Mouse (Mus musculus): ENCODE data around the gene Itgb3. TPM values are rescaled to one million over a fixed set of nuclear protein-coding genes. Genes with fewer than 3 reads are reported as not detected.

The Itgb3 gene
- polyA plus RNA-seq (2014; fragmentation: Nextera tagmentation; extraction: Ambion mirVana): 1.5 and 1.7 TPM in 2 replicates

DNA sequence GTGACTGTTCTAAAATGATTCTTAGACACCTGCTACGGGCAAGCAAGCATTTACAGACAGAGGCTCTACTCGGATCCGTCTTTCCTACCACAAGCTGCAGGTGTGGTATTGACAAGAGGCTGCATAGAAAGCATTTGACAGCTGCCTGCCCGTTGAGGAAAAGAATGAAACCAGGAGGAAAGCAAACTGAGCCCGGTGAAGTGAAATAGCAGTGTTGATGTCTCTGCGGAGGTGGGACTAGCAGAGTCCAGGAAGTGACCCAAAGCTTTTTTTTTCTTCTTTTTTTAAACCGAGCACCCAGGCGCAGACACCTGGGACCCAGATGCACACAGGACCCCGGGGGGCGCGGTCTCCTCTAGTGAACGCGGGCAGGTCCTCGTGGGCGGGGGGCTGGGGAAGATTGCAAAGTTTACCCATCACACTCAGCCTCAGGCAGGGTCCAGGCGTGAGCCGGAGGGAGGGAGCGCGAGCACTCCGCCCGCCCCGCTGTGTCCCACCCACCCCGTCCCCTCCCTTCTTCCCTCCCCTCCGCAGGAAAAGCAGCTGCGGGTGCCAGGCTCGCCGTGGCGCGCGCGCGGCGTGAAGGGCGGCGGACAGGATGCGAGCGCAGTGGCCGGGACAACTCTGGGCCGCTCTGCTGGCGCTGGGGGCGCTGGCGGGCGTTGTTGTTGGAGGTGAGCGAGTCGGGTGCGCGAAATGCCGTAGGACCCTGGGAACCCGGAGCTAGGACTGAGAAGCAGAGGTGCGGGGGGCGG lies at the start of gene Itgb3:
Itgb3 (plus strand) TSS at position 510 of the 755 bp plus-strand sequence.
- Histone ChIP-seq H3K27me3 (ENCODE audit: control insufficient read depth, insufficient read depth, low read length) (peaks cover 18% of the 10 kb centered on the region), H3K4me1 (ENCODE audit: control insufficient read depth, insufficient read depth, low read length) (peaks cover 5% of the 10 kb centered on the region), H3K36me3 (ENCODE audit: control insufficient read depth, insufficient read depth, low read length) (no peaks in the 10 kb centered on the region), H3K9ac (ENCODE audit: low read length) (peak within 1 kb of the TSS; percentile 53), H3K4me3 (ENCODE audit: low read depth, low read length) (peak within 1 kb of the TSS; percentile 52), H3K27ac (ENCODE audit: low read depth, low read length) (no peak within 1 kb of the TSS), H3K9me3 (ENCODE audit: control insufficient read depth, low read length) (no peaks in the 10 kb centered on the region), H3K4me2 (peak within 1 kb of the TSS; percentile 96)
- ATAC-seq (ENCODE audit: low FRiP score): peak; percentile 89
- DNase-seq (ENCODE audit: low spot score, missing footprints): peak; percentile 97
- 1% methylated on average over 47 of the region's 51 CpGs for WGBS

DNA sequence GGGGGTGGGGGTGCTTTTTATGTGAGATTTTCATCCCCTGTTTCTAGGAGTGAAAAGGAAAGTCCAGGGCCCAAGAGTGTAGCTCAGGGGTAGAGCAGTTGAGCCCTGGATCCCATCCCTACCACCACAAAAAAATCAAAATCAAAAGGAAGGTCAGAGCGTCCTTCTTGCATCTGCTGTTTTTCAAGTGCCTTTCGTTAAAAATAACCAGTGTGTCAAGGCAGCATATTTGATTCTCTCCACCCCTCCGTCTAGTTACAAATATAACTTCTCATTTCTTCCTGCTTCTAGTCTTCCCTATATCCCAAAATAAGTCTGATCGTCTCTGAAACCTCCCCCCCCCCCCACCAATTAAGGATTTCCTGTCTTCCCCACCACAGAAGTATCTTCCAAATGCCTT lies 49.7 kb upstream of the Itgb3 start:
- DNase-seq (ENCODE audit: low spot score, missing footprints): no peak
- no peak overlapping the region for H3K4me3 ChIP-seq (ENCODE audit: low read depth, low read length)
- H3K36me3 ChIP-seq (ENCODE audit: control insufficient read depth, insufficient read depth, low read length): no peaks in the 10 kb centered on the region
- no peaks in the 10 kb centered on the region for H3K27me3 ChIP-seq (ENCODE audit: control insufficient read depth, insufficient read depth, low read length)
- no peak overlapping the region for H3K9ac ChIP-seq (ENCODE audit: low read length)
- WGBS: 86% methylated on average over 4 of the region's 4 CpGs
- no peaks in the 10 kb centered on the region for H3K9me3 ChIP-seq (ENCODE audit: control insufficient read depth, low read length)
- ATAC-seq (ENCODE audit: low FRiP score): no peak
- no peak overlapping the region for H3K27ac ChIP-seq (ENCODE audit: low read depth, low read length)
- no peaks in the 10 kb centered on the region for H3K4me1 ChIP-seq (ENCODE audit: control insufficient read depth, insufficient read depth, low read length)
- H3K4me2 ChIP-seq: no peak overlapping the region

DNA sequence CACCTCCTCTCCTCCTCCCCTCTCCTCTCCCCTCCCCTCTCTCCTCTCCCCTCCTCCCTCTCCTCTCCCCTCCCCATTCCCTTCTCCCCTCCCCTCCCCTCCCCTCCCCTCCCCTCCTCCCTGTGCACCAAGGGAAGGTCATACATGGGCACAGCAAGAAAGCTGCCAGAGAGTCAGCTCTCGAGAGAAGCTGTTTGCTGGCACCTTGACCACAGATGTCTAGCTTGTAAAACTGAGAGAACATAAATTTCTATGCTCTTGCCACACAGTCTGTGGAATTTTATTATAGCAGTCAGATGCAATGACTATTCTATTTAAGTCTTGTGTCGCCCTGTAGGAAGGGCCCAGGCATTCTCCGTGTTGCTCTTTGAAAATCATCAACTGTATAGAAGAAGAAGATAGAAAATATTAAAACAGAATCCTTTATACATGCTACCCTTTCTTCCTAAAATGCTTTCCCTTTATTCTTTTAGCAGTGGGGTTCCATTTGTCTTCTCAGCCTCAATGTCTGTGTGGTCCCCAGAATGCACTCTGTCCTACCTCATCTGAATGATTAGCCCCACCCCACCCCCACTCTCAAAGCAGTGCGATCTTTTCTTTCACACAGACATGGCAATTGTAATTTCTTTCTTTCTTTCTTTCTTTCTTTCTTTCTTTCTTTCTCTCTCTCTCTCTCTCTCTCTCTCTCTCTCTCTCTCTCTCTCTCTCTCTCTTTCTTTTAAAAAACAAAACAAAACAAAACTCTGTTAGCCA lies 49.0 kb upstream of the Itgb3 start:
- H3K27ac ChIP-seq (ENCODE audit: low read depth, low read length): no peak overlapping the region
- H3K9me3 ChIP-seq (ENCODE audit: control insufficient read depth, low read length): no peaks in the 10 kb centered on the region
- no peak overlapping the region for H3K9ac ChIP-seq (ENCODE audit: low read length)
- no peaks in the 10 kb centered on the region for H3K27me3 ChIP-seq (ENCODE audit: control insufficient read depth, insufficient read depth, low read length)
- H3K4me3 ChIP-seq (ENCODE audit: low read depth, low read length): no peak overlapping the region
- H3K4me2 ChIP-seq: no peak overlapping the region
- no peaks in the 10 kb centered on the region for H3K4me1 ChIP-seq (ENCODE audit: control insufficient read depth, insufficient read depth, low read length)
- no peak for DNase-seq (ENCODE audit: low spot score, missing footprints)
- ATAC-seq (ENCODE audit: low FRiP score): no peak
- WGBS: 64% methylated on average over 4 of the region's 4 CpGs
- no peaks in the 10 kb centered on the region for H3K36me3 ChIP-seq (ENCODE audit: control insufficient read depth, insufficient read depth, low read length)

DNA sequence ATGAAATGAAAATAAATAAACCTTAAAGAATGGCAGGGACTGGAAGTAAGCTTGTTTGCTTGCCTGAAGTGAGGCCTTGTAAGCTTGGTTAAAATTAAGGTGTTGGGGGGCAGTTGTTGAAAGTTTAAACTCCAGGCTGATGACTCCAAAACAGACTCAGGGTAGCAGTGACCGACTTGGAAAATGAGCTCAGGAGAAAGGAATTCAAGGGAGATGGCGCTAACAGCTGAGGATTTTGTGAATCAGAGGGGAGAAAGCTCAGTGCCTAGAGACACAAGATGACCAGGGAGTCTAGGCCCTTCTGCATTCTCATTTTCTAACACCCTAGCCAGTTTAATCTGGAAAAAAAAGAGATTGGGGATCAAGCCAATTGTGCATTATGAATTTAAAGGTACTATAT lies 46.8 kb upstream of the Itgb3 start:
- H3K4me1 ChIP-seq (ENCODE audit: control insufficient read depth, insufficient read depth, low read length): no peaks in the 10 kb centered on the region
- ATAC-seq (ENCODE audit: low FRiP score) (no peak), DNase-seq (ENCODE audit: low spot score, missing footprints) (no peak)
- 63% methylated on average over 2 of the region's 2 CpGs for WGBS
- H3K27me3 ChIP-seq (ENCODE audit: control insufficient read depth, insufficient read depth, low read length): no peaks in the 10 kb centered on the region
- no peak overlapping the region for H3K4me3 ChIP-seq (ENCODE audit: low read depth, low read length)
- no peaks in the 10 kb centered on the region for H3K36me3 ChIP-seq (ENCODE audit: control insufficient read depth, insufficient read depth, low read length)
- no peak overlapping the region for H3K27ac ChIP-seq (ENCODE audit: low read depth, low read length)
- H3K9me3 ChIP-seq (ENCODE audit: control insufficient read depth, low read length): no peaks in the 10 kb centered on the region
- H3K4me2 ChIP-seq: no peak overlapping the region
- H3K9ac ChIP-seq (ENCODE audit: low read length): no peak overlapping the region

DNA sequence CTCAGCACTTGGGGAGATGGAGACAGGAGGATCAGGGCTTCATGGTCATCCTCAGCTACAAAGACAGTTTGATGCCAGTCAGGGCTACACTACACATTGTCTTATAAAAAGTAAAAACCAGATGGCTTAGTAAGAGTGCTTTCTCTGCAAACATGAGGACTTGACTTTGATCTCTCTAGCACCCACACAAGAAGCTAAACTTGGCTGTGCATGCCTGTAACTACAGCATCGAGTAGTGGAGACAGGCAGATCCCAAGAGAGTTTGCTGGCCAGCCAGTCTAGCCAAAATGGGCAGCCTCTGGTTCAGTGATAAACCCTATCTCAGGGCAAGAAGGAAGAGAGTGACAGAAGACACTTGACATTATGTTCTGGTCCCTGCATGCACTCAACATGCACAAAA lies 44.3 kb upstream of the Itgb3 start:
- Histone ChIP-seq H3K36me3 (ENCODE audit: control insufficient read depth, insufficient read depth, low read length) (no peaks in the 10 kb centered on the region), H3K4me1 (ENCODE audit: control insufficient read depth, insufficient read depth, low read length) (no peaks in the 10 kb centered on the region), H3K27ac (ENCODE audit: low read depth, low read length) (no peak overlapping the region), H3K27me3 (ENCODE audit: control insufficient read depth, insufficient read depth, low read length) (no peaks in the 10 kb centered on the region), H3K4me2 (no peak overlapping the region), H3K9me3 (ENCODE audit: control insufficient read depth, low read length) (no peaks in the 10 kb centered on the region), H3K9ac (ENCODE audit: low read length) (no peak overlapping the region), H3K4me3 (ENCODE audit: low read depth, low read length) (no peak overlapping the region)
- WGBS: 83% methylated on average over 1 of the region's 1 CpGs
- ATAC-seq (ENCODE audit: low FRiP score) (no peak), DNase-seq (ENCODE audit: low spot score, missing footprints) (no peak)

DNA sequence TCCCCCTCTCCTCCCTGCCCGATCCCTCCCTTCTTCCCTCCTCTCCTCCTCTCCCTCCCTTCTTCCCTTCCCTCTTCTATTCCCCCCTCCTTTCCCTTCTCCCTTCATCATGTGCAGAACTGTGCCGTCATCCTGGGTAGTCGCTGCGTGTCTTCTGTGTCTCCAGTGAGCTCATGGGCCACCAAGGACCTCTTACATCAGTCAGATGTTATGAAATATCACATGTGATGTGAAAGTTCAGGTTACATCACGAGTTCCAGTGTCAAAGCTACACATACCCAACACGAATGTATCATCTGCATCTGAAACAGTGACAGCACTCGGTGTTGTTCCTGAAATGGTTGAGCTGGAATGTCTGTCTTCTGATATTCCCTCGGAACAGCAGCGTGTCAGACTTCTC lies 42.6 kb upstream of the Itgb3 start:
- no peak for ATAC-seq (ENCODE audit: low FRiP score)
- H3K9me3 ChIP-seq (ENCODE audit: control insufficient read depth, low read length): no peaks in the 10 kb centered on the region
- no peak overlapping the region for H3K4me2 ChIP-seq
- H3K4me1 ChIP-seq (ENCODE audit: control insufficient read depth, insufficient read depth, low read length): no peaks in the 10 kb centered on the region
- H3K4me3 ChIP-seq (ENCODE audit: low read depth, low read length): no peak overlapping the region
- no peak overlapping the region for H3K27ac ChIP-seq (ENCODE audit: low read depth, low read length)
- 87% methylated on average over 9 of the region's 9 CpGs for WGBS
- no peak overlapping the region for H3K9ac ChIP-seq (ENCODE audit: low read length)
- DNase-seq (ENCODE audit: low spot score, missing footprints): no peak
- H3K36me3 ChIP-seq (ENCODE audit: control insufficient read depth, insufficient read depth, low read length): no peaks in the 10 kb centered on the region
- H3K27me3 ChIP-seq (ENCODE audit: control insufficient read depth, insufficient read depth, low read length): no peaks in the 10 kb centered on the region

DNA sequence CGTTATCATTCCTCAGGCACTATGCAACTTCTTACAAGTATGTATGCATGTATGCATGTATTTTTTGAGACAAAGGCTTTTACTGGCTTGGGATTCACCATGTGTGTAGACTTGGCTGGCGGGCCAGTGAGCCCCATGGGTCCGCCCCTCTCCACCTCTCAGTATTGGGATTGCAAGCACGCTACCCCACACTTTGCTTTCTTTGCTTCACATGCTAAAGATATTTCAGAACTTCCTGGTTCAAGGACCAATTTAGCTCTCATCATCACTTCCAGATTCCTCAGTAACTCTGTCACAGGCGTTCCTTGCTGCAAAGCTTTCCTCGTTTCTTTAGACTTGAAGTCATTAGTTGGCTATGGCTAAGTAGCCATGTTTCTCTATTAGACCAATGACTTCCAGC lies 41.7 kb upstream of the Itgb3 start:
- H3K4me2 ChIP-seq: no peak overlapping the region
- no peak overlapping the region for H3K4me3 ChIP-seq (ENCODE audit: low read depth, low read length)
- WGBS: 90% methylated on average over 6 of the region's 6 CpGs
- H3K27ac ChIP-seq (ENCODE audit: low read depth, low read length): no peak overlapping the region
- DNase-seq (ENCODE audit: low spot score, missing footprints): no peak
- H3K27me3 ChIP-seq (ENCODE audit: control insufficient read depth, insufficient read depth, low read length): no peaks in the 10 kb centered on the region
- no peaks in the 10 kb centered on the region for H3K4me1 ChIP-seq (ENCODE audit: control insufficient read depth, insufficient read depth, low read length)
- no peaks in the 10 kb centered on the region for H3K36me3 ChIP-seq (ENCODE audit: control insufficient read depth, insufficient read depth, low read length)
- H3K9ac ChIP-seq (ENCODE audit: low read length): no peak overlapping the region
- H3K9me3 ChIP-seq (ENCODE audit: control insufficient read depth, low read length): no peaks in the 10 kb centered on the region
- no peak for ATAC-seq (ENCODE audit: low FRiP score)

DNA sequence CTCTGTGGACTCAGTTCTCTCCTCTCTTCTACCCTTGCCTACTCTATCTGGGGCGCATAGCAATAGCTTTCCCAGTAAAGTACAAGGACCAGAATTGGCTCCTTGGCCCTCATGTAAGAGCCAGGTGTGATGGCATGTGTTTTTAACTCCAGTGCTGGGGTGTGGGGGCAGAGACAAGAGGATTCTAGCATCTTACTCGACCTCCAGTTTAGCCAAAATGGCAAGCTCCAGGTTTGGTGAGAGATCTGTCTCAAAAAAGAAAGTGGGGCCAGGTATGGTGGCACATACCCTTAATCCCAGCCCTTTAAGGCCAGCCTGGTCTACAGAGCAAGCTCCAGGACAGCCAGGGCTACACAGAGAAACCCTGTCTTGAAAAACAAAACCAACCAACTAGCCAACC lies 41.0 kb upstream of the Itgb3 start:
- Histone ChIP-seq H3K9me3 (ENCODE audit: control insufficient read depth, low read length) (no peaks in the 10 kb centered on the region), H3K27ac (ENCODE audit: low read depth, low read length) (no peak overlapping the region), H3K9ac (ENCODE audit: low read length) (no peak overlapping the region), H3K36me3 (ENCODE audit: control insufficient read depth, insufficient read depth, low read length) (no peaks in the 10 kb centered on the region), H3K4me1 (ENCODE audit: control insufficient read depth, insufficient read depth, low read length) (no peaks in the 10 kb centered on the region), H3K4me2 (no peak overlapping the region), H3K27me3 (ENCODE audit: control insufficient read depth, insufficient read depth, low read length) (no peaks in the 10 kb centered on the region), H3K4me3 (ENCODE audit: low read depth, low read length) (no peak overlapping the region)
- WGBS: 82% methylated on average over 2 of the region's 2 CpGs
- DNase-seq (ENCODE audit: low spot score, missing footprints) (no peak), ATAC-seq (ENCODE audit: low FRiP score) (no peak)

DNA sequence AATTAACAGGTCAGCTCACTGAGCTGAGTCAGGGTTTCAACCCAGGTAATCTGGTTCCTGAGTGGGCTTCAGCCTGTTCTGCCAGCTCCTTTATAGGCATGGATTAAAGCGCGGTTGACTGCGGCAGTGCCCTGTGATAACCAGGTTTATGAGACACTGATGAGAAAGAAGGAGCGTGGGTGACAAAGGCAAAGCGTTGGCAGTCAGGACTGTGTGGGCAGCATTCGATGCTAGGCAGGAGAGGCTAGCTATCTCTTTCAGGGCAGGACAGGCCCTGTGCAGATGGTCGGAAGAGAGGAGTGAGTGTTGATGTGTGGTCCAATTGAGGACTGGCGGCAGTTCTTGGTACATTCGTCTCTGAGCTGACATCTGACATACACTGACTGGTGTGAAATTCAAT lies 40.1 kb upstream of the Itgb3 start:
- Histone ChIP-seq H3K27ac (ENCODE audit: low read depth, low read length) (no peak overlapping the region), H3K4me1 (ENCODE audit: control insufficient read depth, insufficient read depth, low read length) (no peaks in the 10 kb centered on the region), H3K9me3 (ENCODE audit: control insufficient read depth, low read length) (no peaks in the 10 kb centered on the region), H3K27me3 (ENCODE audit: control insufficient read depth, insufficient read depth, low read length) (no peaks in the 10 kb centered on the region), H3K4me3 (ENCODE audit: low read depth, low read length) (no peak overlapping the region), H3K9ac (ENCODE audit: low read length) (no peak overlapping the region), H3K36me3 (ENCODE audit: control insufficient read depth, insufficient read depth, low read length) (no peaks in the 10 kb centered on the region), H3K4me2 (no peak overlapping the region)
- ATAC-seq (ENCODE audit: low FRiP score): no peak
- WGBS: 87% methylated on average over 9 of the region's 9 CpGs
- no peak for DNase-seq (ENCODE audit: low spot score, missing footprints)

Data from midbrain, embryonic 11.5 days (tissue).